Mouse (Mus musculus) CD4-positive, CD25-positive, alpha-beta regulatory T cell, adult 2 months (primary cell): ENCODE data around the gene Rnf157.

ENCODE experiments used
- DNase-seq: peaks from one replicate; pipeline ENCODE4 v3.0.0-alpha.2; 2012; ENCODE audit warnings: low read depth, low spot score

Rnf157 gene

GRCm38 (mm10) chr11:116337531-116337930 lies 75.3 kb downstream of the Rnf157 start:
- peak; percentile 17 for DNase-seq

DNA sequence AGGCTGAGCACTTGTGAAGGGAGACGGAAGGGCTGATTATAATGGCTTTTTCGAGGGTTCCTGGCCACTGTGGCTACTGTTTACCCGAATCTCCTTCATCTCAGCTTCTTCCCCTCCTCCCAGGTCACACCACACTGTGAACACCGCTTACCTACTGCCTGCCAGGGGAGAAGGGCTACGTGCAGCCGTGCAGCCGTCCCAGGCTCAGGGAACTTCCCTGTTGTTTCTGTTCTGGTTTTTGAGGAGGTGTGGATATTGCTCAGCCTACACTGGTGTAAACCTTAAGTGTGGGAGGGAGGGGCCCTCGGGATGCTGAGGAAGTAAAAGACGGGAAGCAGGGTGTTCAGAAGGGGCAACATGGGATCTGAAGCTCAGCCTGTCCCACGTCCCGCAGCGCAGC lies 75.8 kb downstream of the Rnf157 start:
- no peak for DNase-seq

DNA sequence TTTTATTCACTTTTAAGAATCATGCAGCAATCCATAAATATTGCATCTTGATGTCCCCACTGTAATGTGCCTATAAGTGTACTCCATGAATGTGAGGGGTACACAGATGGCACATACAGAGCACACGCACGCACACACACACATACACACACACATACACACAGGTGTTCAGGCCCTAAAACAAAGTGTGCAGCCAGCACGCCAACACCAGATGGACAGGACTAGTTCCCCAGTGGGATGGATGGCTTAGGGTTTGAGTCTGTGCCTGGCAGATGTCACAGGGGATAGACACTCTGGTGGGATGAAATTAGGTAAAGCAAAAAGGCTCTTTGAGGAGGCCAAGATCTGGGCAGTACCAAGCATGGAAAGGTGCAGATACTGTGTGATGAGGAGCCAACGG lies 76.4 kb downstream of the Rnf157 start:
- DNase-seq, result no peak

DNA sequence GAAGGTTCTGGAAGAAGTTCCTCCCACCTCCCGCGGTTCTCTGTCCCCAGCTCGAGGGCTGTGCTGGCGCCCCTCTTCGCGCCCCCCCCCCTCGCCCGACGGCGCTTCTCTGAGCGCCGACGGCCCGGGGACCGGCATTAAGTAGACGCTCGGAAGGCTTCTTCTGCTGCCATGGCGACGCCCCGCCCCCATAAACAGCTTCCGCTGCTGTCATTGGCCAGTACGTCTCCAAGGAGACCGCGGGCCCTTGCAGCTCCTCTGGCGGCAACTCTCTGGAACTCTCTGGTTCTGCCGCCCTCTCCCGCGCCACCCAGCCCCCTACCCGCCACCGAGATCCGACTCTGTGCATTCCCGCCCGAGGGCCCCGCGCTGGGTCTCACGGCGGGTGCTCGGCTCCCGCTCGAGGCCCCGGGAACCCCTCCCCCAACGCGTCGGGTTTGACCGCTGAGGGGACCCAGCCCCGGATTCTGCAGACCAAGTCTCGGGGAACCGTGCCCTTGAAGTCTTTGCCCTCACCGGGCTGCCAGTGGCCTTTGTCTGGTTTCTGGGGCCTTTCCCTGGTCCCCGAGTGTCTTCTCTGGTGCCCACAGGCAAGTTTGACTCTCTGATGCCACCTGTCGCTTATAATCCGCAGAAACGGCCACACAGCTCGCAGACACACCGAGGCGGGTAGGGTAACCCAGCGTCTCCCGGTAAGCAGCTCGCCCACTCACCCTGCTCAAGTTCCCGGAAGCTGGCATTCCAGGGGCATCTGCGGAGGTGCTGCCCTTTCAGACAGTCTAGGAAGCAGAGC lies 77.4 kb downstream of the Rnf157 start, which contains the start of gene Foxj1:
Gene Foxj1, minus strand, starts transcription at position 156 of the 793 bp plus-strand sequence.
- DNase-seq, result peak; percentile 97

DNA sequence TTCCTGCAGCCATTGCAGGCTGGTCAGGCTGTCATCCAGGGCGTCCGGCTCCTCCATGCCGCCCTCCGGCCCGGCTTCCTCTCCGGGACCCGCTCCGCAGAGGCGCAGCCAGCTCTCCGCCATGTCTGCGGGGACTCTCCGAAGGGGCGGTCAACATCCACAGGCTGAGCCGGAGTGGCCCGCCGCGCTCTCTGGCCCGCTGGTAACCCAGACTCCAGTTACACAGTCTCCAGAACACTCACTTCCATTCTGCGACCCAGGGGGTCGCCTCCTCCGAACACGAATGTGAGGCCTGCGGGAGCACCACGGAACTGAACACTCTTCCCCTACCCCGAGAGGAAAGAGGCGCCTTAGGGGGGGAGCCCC lies 78.4 kb downstream of the Rnf157 start:
- DNase-seq, result peak; percentile 19

DNA sequence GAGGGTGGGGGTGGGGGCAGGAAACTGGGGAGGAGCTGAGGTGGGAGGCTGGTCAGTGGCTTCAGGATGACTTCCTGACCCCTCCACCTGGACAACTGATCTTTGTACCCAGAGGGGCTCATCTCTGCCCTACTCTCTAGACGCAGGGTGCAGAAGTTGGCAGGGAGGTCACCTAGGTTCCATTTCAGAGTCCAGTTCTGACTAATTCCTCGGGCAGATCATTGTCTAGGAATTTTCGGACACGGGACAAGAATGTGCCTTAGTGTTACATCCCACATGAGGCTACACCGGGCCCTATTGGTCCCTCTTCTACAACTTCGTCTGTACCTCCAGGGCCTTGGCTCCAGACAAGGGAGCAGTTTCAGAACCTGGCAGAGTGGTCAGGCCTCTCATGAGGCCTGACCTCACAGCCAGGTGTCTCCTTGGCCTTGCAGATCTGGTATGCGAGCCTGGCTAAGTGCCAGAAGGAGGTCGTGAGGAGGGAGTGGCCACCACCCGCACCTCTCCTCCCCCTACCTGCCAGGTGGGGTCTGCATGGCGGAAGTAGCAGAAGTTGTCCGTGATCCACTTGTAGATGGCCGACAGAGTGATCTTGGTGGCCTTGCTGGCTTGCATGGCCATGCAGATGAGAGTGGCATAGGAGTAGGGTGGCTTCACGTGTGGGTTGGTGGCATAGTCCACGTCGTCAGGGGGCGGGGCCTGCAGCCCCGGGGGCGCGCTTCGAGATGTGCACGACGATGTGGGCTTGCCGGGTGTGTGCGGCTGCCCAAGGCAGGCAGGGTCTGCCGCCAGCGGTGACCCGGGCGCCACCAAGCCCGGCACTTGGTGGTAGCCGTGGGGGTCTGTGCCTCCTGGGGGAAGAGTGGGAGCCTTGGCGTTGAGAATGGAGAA lies 79.1 kb downstream of the Rnf157 start:
- DNase-seq, result peak; percentile 32

GRCm38 (mm10) chr11:116332983-116333270 lies 79.9 kb downstream of the Rnf157 start:
- no peak for DNase-seq

DNA sequence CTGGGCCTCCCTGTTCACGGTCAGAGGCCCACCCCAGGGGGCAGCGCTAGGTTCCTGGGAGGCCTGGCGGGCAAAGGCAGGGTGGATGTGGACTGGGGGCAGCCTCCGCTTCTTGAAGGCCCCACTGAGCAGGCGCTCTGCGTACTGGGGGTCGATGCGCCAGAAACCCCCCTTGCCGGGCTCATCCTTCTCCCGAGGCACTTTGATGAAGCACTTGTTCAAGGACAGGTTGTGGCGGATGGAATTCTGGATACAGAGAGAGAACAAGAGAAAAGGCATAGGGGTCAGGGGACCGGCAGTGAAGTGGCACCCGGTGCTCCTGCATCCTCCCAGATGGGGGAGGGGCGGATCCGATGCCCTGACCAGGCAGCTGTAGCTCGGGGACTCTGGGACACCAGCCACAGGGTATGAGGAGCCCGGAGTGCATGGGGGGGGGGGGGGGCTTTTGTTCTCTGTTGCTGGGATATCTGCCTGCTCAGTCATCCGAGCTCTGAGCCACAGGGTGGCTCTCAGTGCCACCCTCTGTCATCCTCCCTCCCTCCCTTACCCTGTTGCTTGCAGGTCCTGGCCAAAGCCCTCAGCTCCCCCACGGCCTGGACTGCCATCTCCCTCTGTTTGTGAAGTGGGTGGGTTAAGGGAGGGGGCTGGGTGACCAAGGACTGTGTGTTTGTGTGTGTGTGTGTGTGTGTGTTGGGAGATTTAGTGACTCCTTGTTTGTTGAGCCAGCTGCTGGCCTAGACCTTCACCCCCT lies 80.4 kb downstream of the Rnf157 start:
- no peak for DNase-seq

GRCm38 (mm10) chr11:116330211-116330518 lies 82.7 kb downstream of the Rnf157 start:
- no peak for DNase-seq

DNA sequence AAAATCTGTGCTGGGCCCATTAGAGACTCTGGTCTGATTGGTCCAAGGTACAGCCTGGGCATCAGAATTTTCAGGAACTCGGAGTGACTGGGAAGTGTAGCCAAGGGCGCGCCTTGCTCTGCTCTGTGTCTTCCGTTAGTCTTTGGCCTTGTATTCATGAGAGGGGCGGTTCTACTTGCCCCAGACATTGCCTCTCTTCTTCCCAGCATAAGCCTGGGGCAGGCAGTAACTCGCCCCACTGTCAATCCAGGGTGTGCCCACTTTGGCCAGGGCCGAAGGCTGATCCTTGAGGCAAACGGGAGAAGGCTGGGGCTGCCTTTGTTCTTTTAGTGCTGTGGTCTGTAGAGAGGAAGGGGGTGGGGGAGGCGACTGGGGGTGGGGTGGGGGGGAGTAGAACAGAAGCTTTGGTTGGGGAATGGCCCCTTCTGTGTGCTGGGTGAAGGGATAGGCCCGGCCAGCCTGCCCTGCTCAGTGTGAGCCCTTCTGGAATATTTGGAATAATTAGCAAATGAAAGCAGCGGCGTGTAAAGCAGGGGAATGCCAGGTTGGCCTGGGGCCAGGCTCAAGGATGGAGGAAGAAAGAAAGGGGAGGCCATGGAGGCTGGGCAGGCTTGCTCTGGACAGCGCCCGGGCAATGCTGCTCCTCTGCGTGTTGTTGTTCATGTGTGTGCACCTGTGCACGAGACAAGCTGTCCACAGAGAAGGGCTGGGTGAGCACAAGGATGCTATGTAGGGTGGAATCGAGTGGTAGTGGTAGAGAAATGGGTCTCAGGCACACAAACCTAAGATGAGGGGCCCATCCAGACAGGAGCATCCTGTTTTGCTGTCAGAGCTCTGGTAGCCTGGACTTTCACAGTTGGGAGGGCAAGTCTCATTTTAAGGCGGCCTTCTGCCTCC lies 83.3 kb downstream of the Rnf157 start:
- DNase-seq, result no peak

- DNase-seq, result no peak
Observed at GRCm38 (mm10) chr11:116326963-116327603, 85.7 kb downstream of the Rnf157 start.

DNA sequence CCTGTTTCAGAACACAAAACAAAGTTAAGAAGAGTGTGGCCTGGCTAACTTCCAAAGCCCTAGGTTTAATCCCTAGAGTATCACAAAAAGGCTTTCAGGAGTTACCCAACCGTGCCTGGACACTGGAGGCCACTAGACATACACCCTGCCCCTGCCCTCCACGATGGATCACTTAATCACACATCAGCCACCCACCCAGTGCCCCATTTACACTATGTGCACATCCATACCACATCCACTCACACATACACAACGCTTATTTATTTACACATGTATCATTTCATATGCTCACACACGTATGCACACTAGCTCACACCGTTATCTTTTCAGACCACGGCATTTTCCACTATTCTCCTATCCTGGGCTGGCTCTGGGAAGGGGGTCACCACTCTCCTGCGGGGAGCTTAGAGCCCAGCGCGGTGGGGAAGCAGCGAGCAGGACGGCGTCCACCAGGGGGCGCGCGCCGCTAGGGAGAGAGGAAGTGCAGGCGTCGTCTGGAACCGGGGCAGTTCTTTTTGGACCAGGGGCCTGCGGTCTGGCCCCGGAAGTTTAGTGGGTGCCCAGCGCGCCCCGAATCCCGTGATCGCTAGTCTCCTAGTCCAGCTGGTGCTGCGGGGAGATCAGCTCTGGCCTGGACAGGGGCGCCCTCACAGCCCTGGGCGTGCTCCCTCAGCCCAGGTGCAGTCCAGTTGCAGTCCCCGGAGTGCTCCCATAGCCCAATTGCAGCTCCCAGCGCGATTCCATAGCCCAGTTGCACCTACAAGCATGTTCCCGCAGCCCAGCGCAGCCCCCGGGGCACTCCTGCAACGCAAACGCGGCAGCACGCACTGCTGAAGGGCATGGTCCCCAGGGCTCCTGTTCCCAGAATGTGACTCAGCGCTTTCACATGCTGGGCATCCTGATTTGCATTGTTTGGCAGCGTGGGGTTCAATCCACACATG lies 93.8 kb downstream of the Rnf157 start:
- peak; percentile 92 for DNase-seq

DNA sequence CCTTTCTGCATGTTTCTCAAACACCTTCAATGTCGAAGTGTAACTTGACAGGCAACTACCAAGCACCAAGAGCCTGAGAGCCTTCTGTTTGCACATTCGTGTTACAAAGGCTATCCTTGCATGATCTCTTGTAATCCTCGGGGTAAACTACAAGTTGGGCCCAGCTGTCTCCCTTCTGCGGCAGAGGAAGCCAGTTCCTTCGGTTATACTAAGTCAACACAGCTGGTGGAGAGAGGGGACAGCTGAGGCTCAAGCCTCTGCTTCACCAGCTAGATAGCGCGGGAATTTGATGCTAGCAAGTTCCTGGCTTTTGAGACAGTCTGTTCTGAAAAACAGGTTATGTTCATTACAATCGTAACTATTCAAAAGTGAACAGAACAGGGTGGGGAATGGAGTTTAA lies 100.5 kb downstream of the Rnf157 start:
- DNase-seq, result no peak

- DNase-seq, result no peak
Observed at GRCm38 (mm10) chr11:116311169-116311568, 101.7 kb downstream of the Rnf157 start.

DNA sequence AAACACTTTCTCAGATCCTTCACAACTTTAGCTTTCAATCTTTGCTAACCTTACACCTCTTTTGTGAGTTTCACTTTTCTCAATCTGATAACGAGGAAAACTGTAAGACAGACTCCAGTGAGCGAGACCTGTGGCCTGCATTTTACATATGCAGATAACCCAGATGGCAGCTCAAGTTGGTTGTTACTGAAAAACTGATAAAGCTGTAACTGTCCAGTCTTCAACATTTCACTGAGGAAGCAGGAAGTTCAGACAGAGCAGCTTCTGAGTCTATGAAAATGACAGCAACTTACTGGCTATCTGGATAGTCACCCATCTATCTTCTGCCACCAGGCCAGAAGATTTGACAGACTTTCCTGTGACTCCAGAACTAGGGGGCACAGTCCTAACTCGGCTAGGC lies 103.2 kb downstream of the Rnf157 start:
- no peak for DNase-seq

DNA sequence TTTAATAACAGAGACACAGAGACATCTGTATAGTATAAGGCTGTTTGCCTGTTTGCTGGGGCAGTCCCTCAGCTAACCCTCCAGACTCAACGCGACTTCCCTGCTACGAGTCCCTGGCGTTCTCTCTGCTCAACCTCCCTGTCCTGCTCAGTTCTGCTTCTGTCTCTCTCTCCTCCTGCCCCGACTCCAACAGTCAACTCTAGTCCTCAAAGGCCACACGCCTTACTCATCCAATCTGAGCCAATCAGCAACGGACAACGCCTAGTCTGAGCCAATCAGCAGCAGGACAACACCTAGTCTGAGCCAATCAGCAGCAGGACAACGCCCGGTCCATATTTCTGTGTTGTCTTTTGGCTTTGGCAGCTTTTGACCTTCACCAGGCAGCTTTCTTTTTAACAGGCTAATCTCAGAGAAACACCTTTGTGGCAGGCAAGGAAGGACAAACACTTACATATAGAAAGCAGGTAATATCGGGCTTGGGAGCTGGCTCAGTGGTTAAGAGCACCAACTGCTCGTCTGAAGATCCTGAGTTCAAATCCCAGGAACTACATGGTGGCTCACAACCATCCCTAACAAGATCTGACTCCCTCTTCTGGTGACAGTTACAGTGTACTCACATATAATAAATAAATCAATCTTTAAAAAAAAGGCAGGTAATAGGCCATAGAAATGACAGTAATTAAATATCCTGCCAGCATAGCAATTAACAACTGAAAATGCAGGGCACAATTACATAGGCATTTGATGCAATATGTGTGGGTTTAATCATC lies 104.9 kb downstream of the Rnf157 start:
- DNase-seq, result no peak

DNA sequence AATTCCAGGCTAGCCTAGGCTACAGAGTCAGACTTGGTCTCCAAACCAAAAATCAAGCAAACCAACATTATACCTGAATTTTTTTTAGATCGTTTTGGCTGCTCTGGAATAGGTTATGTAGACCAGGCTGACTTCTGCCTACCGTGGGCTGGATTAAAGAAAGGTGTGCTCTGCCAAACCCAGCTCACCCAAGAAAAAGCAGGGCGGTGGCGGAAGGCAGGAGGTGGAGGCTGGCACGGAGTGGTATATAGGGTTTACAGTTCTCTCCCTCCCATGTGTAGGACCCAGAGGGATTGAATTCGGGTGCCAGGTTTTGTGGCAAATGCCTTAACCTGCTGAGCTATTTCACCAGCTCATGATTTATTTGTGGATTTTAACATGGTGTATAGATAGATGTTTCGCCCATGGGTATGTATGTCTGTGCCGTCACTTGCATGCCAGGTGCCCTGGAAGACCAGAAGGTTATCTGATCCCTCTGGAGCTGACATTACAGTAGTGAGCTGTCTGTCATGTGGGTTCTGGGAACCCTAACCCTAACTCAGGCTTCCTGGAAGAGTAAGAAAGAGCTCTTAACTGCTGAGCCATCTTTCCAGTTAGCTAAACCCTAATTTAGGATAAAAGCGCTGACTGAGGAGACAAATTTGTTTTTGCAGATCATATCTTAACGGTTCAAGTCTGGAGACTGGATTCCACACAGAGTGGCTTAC lies 105.7 kb downstream of the Rnf157 start, which contains the start of gene Exoc7:
Gene Exoc7, minus strand, starts transcription at position 215 of the 707 bp plus-strand sequence.
- DNase-seq, result no peak
